In genomic region chr5:144356776-144357455, GRCm38 (mm10) we compare ENCODE assay signal across 7 mouse cellular contexts. TPM values are rescaled to one million over a fixed set of nuclear protein-coding genes. Genes with fewer than 3 reads are reported as not detected.
DNase-seq lines count a peak whose midpoint lies in the region; ATAC-seq lines count a peak whose summit lies in the region.

No protein-coding gene starts in this region.

- H3K36me3 ChIP-seq in lung, embryonic 16.5 days (ENCODE audit: control insufficient read depth, insufficient read depth, low read length) = no peaks in the 10 kb centered on the region
- no peaks in the 10 kb centered on the region for H3K36me3 ChIP-seq in forebrain, embryonic 14.5 days (ENCODE audit: control insufficient read depth, insufficient read depth, low read length)
- no peaks in the 10 kb centered on the region for H3K36me3 ChIP-seq in limb, embryonic 15.5 days
- H3K36me3 ChIP-seq in stomach, embryonic 14.5 days (ENCODE audit: control insufficient read depth, insufficient read depth, low read length) = no peaks in the 10 kb centered on the region

- peak overlapping the region; percentile 78 for H3K9ac ChIP-seq in lung, embryonic 16.5 days (ENCODE audit: low read length)
- H3K9ac ChIP-seq in forebrain, embryonic 14.5 days (ENCODE audit: low read length) = peak overlapping the region; percentile 35; the same call in 1 of the 2 replicates
- peak overlapping the region; percentile 45 for H3K9ac ChIP-seq in limb, embryonic 15.5 days
- peak overlapping the region; percentile 41 for H3K9ac ChIP-seq in stomach, embryonic 14.5 days (replicated peaks; ENCODE audit: low read depth, low read length)

- H3K4me3 ChIP-seq in lung, embryonic 16.5 days (ENCODE audit: low read length) = peak overlapping the region; percentile 72
- peak overlapping the region; percentile 41 for H3K4me3 ChIP-seq in forebrain, embryonic 14.5 days (ENCODE audit: low read depth, low read length)
- peak overlapping the region; percentile 67 for H3K4me3 ChIP-seq in limb, embryonic 15.5 days
- peak overlapping the region; percentile 47 for H3K4me3 ChIP-seq in stomach, embryonic 14.5 days (ENCODE audit: low read depth, low read length)

- 6% methylated on average over 17 of the region's 17 CpGs for WGBS in lung, embryonic 16.5 days
- 11% methylated on average over 17 of the region's 17 CpGs for WGBS in forebrain, embryonic 14.5 days
- WGBS in limb, embryonic 15.5 days = 3% methylated on average over 17 of the region's 17 CpGs
- 7% methylated on average over 17 of the region's 17 CpGs for WGBS in stomach, embryonic 14.5 days

- DNase-seq in lung, postnatal 4 days = no peak
- no peak for DNase-seq in forebrain, embryonic 14.5 days (ENCODE audit: low spot score)
- no peak for DNase-seq in c-Kit-positive CD71-positive TER-119-positive erythroid progenitor cells, embryonic 14.5 days (ENCODE audit: low spot score)
- no peak for DNase-seq in adipocyte (ENCODE audit: low spot score)

- ATAC-seq in lung, embryonic 16.5 days (ENCODE audit: low read depth) = no peak
- ATAC-seq in forebrain, embryonic 14.5 days = no peak
- ATAC-seq in limb, embryonic 15.5 days (ENCODE audit: insufficient number of reproducible peaks, low FRiP score, low TSS enrichment, low read depth) = no peak
- no peak for ATAC-seq in stomach, embryonic 14.5 days (ENCODE audit: insufficient number of reproducible peaks, insufficient read depth, low FRiP score, low read depth)

- H3K9me3 ChIP-seq in lung, embryonic 16.5 days (ENCODE audit: control insufficient read depth, low read length) = no peaks in the 10 kb centered on the region
- no peaks in the 10 kb centered on the region for H3K9me3 ChIP-seq in forebrain, embryonic 14.5 days (replicated peaks; ENCODE audit: control insufficient read depth, low read length)
- H3K9me3 ChIP-seq in limb, embryonic 15.5 days = no peaks in the 10 kb centered on the region
- H3K9me3 ChIP-seq in stomach, embryonic 14.5 days (ENCODE audit: control insufficient read depth, low read depth, low read length) = no peaks in the 10 kb centered on the region

- peaks cover 2% of the 10 kb centered on the region; the same call in 1 of the 2 replicates for H3K4me1 ChIP-seq in lung, embryonic 16.5 days (replicated peaks; ENCODE audit: control insufficient read depth, insufficient read depth, low read length)
- H3K4me1 ChIP-seq in forebrain, embryonic 14.5 days (ENCODE audit: control insufficient read depth, insufficient read depth, low read length) = peaks cover 7% of the 10 kb centered on the region; the same call in 1 of the 2 replicates
- H3K4me1 ChIP-seq in limb, embryonic 15.5 days = peaks cover 13% of the 10 kb centered on the region
- 0 out of 2 replicates have a peak, but pooled peaks cover 5% of the 10 kb centered on the region for H3K4me1 ChIP-seq in stomach, embryonic 14.5 days (ENCODE audit: control insufficient read depth, insufficient read depth, low read length)

- peaks cover 4% of the 10 kb centered on the region; the same call in 1 of the 2 replicates for H3K27me3 ChIP-seq in lung, embryonic 16.5 days (ENCODE audit: control insufficient read depth, insufficient read depth, low read depth, low read length)
- H3K27me3 ChIP-seq in forebrain, embryonic 14.5 days (replicated peaks; ENCODE audit: control insufficient read depth, insufficient read depth, low read length) = peaks cover 23% of the 10 kb centered on the region
- H3K27me3 ChIP-seq in limb, embryonic 15.5 days = no peaks in the 10 kb centered on the region
- no peaks in the 10 kb centered on the region for H3K27me3 ChIP-seq in stomach, embryonic 14.5 days (ENCODE audit: control insufficient read depth, insufficient read depth, low read length)

- H3K27ac ChIP-seq in lung, embryonic 16.5 days (ENCODE audit: low read length) = peak overlapping the region; percentile 91
- H3K27ac ChIP-seq in forebrain, embryonic 14.5 days (ENCODE audit: low read depth, low read length) = no peak overlapping the region
- H3K27ac ChIP-seq in limb, embryonic 15.5 days = peak overlapping the region; percentile 82
- H3K27ac ChIP-seq in stomach, embryonic 14.5 days (ENCODE audit: low read length) = no peak overlapping the region

- H3K4me2 ChIP-seq in lung, embryonic 16.5 days (ENCODE audit: low read depth, low read length) = peak overlapping the region; percentile 90
- peak overlapping the region; percentile 64 for H3K4me2 ChIP-seq in forebrain, embryonic 14.5 days (ENCODE audit: low read length)
- H3K4me2 ChIP-seq in limb, embryonic 15.5 days = peak overlapping the region; percentile 93
- H3K4me2 ChIP-seq in stomach, embryonic 14.5 days (replicated peaks; ENCODE audit: low read depth, low read length) = peak overlapping the region; percentile 48

RNA-seq across cellular contexts. Expression of gene Baiap2l1, which starts 1.0 kb away (rescaled TPM):
- 12.2 and 12.3 TPM in 2 replicates for polyA plus RNA-seq in lung, embryonic 16.5 days (2015; fragmentation: Nextera tagmentation; extraction: Ambion mirVana)
- 0.81 and 1.1 TPM in 2 replicates for polyA plus RNA-seq in forebrain, embryonic 14.5 days (2014; fragmentation: Nextera tagmentation; extraction: Ambion mirVana)
- polyA plus RNA-seq in limb, embryonic 15.5 days (2015; fragmentation: Nextera tagmentation; extraction: Ambion mirVana) = 12.7 and 13.6 TPM in 2 replicates
- 14.3 and 16.1 TPM in 2 replicates for polyA plus RNA-seq in stomach, embryonic 14.5 days (2014; fragmentation: Nextera tagmentation; extraction: Ambion mirVana)

Comparison
In these comparisons a context has a peak if more than half of its experiments do, and no peak if none do; other contexts are left out.
1. H3K27ac ChIP-seq: peak in lung, embryonic 16.5 days (single experiment) and limb, embryonic 15.5 days (single experiment); none in forebrain, embryonic 14.5 days (single experiment) and stomach, embryonic 14.5 days (single experiment).
2. Peak in every context shown above with its lines, with median percentiles within 50 percentile points of each other: H3K4me2 ChIP-seq, H3K4me3 ChIP-seq and H3K9ac ChIP-seq.